Mouse (Mus musculus) brain, embryonic 14.5 days (tissue): ENCODE measurements around the gene Crebrf. TPM values are rescaled to one million over a fixed set of nuclear protein-coding genes. Genes with fewer than 3 reads are reported as not detected.

ENCODE experiments used
- DNase-seq: peaks from one replicate; pipeline ENCODE4 v3.0.0-alpha.2; 2011; ENCODE audit warnings: low read depth
- CTCF ChIP-seq: fragments of 200-500 bp; IDR thresholded peaks from 2 replicates; pipeline ENCODE4 v1.5.1; 2012; ENCODE audit warnings: inconsistent platforms, mild to moderate bottlenecking, moderate library complexity, borderline replicate concordance; ENCODE audit not compliant: insufficient read depth, insufficient read length; ENCODE audit errors: extremely low read depth
- POLR2A ChIP-seq: fragments of 200-500 bp; IDR thresholded peaks from 2 replicates; pipeline ENCODE4 v1.6.1; 2012; ENCODE audit warnings: mild to moderate bottlenecking, inconsistent platforms, borderline replicate concordance; ENCODE audit not compliant: poor library complexity, insufficient read depth, insufficient read length, severe bottlenecking; ENCODE audit errors: extremely low read depth
- polyA plus RNA-seq: library from polyadenylated mRNA; depleted of rRNA; stranded (reverse); fragments of >200 nt; gene quantifications from 2 replicates; pipeline ENCODE4 v1.2.3, GENCODE M21; 2012

Gene Crebrf
- polyA plus RNA-seq, 1 experiment: 10.2 TPM

GRCm38 (mm10) chr17:26690236-26690635 lies 25.2 kb upstream of the Crebrf start:
- DNase-seq: no peak
- no peak for TF ChIP-seq POLR2A
- TF ChIP-seq CTCF: no peak

DNA sequence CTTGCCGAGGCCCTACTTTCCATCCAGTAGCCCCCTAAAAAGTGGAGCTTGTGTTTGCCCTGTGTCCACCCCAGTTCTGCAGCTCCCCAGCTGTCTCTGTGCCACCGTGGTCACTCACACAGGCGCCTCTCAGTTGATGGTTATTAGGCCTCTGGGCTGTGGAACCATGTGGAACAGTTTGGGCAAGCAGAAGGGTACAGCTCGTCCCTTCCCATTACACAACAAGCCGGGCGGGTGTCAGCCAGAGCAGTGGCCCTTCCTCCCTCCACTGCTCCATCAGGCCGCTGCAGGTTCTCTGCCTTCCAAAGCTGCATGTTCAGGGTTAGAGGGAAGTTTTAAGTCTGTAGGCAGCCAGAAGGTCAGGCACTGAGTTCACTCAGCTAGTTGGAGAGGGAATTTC lies 24.3 kb upstream of the Crebrf start:
- TF ChIP-seq POLR2A (no peak), CTCF (no peak)

DNA sequence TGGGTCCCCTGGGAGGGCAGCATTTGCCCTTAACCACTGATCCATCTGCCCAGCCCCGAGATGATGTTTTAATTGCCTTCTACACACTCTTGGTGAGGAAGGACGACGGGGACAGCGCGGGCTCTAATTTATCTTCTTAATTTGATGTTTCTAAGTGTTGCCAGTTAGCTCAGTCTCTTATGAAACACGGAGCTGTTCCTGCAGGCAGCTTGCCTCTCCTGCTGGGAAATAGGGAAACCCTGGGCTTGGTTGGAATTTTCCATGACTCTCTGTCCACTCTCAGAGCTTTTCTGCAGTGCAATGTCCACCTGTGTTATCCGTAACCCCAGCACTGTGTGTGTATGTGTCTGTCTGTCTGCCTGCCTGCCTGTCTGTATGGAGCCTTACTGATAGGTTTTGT lies 22.0 kb upstream of the Crebrf start:
- DNase-seq: no peak
- no peak for TF ChIP-seq CTCF

More for the DNA sequence above, 24.3 kb upstream of the Crebrf start:
- DNase-seq: no peak

- TF ChIP-seq CTCF (no peak), POLR2A (no peak)
- DNase-seq: peak; percentile 62
These were observed 21.3 kb upstream of the Crebrf start for GRCm38 (mm10) chr17:26694171-26694570.

DNA sequence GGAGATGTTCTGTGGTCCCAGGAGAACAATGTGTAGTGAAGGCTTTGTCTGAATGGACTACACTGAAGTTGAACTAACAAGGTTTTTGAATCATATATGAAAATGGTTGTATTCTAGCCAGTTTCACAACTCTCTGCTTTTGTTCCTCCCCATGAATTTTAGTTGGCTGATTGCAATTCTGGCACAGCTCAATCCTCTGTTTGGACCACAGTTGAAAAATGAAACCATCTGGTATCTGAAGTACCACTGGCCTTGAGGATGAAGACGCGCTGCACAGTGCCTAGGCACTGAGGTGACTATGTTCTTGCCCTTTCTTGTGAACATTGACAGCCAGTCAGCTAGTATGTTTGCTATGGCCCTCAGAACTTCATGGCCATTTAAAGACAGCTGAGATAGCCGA lies 20.3 kb upstream of the Crebrf start:
- TF ChIP-seq CTCF: no peak
- no peak for TF ChIP-seq POLR2A
- DNase-seq: no peak

DNA sequence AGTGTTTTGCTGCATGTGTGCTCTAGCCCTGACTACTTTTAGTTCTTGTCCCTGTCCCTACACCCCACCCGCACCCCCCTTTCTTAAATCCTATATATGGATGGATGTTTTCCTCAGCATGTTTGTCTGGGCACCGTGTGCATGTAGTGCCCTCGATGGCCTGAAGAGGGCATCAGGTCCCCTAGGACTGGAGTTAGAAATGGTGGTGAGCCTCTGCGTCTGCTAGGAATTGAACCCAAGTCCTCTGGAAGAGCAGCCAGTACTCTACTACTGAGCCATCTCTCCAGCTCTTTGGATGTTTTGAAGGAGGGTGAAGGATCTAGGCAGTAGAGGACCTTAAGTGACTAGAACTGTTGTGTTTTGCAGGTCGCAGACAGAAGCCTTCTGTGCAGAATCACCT lies 16.6 kb upstream of the Crebrf start:
- no peak for DNase-seq

DNA sequence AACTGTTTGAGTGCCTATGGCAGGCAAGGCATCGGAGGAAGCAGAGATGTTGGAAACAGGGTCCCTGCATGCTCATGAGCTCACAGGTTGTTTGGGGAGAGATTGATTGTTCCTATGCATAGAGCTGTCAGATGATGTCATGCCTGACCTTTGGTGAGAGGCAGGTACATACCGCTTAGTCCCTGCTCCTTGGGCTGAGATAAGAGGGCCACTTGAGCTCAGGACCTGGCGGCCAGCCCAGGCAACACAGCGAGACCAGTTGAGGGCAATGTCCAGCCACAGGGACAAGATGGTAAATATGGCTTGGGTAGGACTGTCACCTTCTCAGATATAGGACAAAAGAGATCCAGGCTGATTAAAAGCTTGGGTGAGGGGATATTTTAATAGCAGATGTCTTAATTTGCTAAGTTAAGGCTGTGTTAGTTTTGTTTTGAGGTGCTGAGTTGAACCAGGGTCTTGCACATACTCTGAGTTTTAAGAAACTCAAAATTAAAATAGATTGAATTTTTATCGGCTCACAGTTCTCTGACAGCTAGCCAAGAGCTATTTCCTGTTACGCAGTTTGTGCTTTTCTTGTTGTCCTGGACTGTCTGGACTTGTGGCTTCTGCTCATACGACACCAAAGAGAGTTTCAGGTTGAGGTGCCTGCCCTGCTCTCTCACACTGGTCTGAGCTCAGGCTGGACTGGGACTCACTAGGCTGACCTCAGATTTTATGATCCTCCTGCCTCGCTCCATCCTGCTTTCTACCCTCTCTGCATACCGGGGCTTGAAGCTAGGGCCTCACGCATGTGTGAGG lies 15.4 kb upstream of the Crebrf start:
- DNase-seq: no peak
- no peak for TF ChIP-seq CTCF
- no peak for TF ChIP-seq POLR2A

More for the DNA sequence above, 16.6 kb upstream of the Crebrf start:
- TF ChIP-seq POLR2A (no peak), CTCF (peak; percentile 34; the same call in 1 of the 2 replicates)

DNA sequence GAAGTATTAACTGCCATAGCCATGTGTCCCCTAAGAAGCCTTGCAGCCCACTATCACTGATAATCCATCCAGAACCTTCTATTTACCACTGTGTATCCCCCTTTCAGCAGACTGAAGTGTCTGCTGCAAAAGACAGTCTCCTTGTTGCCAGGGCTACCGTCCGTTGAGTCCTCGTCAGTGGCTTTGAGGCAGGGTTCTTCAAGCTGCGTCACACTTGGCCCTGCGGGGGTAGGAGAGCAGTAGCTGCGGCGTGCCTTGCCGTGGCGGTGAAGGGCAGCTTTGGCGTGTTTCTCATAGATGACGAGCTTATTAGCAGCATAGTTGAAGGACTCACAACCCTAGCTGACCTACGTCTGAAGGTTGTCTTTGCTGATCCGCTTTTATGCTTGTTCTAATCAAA lies 13.9 kb upstream of the Crebrf start:
- no peak for DNase-seq
- TF ChIP-seq CTCF (no peak), POLR2A (no peak)

GRCm38 (mm10) chr17:26702621-26703020 lies 12.8 kb upstream of the Crebrf start:
- DNase-seq: no peak
- TF ChIP-seq CTCF (no peak), POLR2A (no peak)

- TF ChIP-seq CTCF (no peak), POLR2A (no peak)
- no peak for DNase-seq
These were observed 11.8 kb upstream of the Crebrf start for GRCm38 (mm10) chr17:26703671-26704070.

DNA sequence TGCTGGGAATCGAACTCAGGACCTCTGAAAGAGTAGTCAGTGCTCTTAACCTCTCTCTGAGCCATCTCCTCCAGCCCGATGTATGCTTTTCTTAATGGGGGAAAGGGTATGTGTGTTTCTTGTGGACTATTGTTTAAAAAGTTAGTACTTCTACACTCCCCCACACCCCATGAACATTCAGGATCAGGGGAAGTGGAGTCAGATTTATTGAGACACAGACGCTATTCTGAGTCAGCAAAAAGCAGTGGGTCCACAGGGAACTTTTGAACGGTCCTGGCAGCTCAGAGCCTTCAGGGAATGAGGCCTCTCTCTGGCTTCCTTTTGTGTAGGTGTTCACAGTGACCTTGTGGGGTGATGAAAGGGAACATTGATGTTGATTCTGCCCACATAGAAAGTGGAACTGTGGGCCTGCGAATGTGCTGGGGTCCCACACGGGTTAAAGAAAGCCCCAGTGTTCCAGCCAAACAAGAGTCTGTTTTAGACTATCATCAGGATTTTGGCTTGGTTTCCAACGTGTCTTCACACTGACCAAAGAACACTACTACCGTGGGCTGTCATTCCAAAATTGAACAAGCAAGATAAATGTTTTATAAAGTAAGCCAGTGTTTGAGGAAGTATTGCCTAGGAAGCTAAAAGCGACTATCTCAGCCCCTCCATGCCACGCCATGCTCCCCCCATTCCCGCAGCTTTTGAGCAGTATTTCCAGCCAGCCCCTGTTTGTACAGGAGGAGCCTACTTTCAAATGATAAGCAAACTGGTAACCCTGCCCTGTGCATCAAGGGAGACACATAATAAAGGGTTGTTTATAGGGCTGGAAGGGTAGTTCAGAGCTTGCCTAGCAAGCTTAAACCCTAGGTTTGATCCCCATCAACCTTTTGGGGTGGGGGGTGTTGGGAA lies 9.7 kb upstream of the Crebrf start:
- no peak for DNase-seq
- TF ChIP-seq CTCF (no peak), POLR2A (no peak)

GRCm38 (mm10) chr17:26707066-26707465 lies 8.4 kb upstream of the Crebrf start:
- TF ChIP-seq POLR2A: no peak
- TF ChIP-seq CTCF: no peak
- no peak for DNase-seq

- TF ChIP-seq CTCF (no peak), POLR2A (no peak)
- DNase-seq: no peak
These were observed 7.0 kb upstream of the Crebrf start for GRCm38 (mm10) chr17:26708499-26708898.
